Mouse (Mus musculus): ENCODE measurements at regions not wholly inside any gene's neighbourhood (a gene's known extent, or its start where the extent isn't known, plus 50 kb on each side); places are given as distances from the start of the nearest gene placed in this dataset.

DNA sequence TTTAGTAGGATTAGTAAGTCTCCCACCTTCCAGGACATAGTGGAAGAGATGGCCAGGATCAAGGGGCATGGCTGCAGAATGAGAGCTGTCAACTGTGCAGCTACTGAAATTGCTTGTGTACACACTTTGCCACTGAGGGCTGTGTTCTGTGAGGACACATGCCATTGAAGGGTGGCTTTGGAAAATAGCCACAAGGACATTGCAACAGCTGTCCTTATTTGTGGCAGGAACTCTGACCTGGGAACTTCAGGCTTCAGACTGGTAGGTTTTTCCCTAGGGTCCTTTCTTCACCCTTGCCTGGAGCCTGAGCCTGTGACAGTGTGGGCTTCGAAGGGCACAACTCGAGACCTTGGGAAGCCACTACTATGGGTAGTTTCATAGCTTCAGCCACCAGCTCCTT lies 64.2 kb upstream of the Ywhaq start:
- DNase-seq (ENCODE audit: low spot score in 2 of 2), result no peak

DNA sequence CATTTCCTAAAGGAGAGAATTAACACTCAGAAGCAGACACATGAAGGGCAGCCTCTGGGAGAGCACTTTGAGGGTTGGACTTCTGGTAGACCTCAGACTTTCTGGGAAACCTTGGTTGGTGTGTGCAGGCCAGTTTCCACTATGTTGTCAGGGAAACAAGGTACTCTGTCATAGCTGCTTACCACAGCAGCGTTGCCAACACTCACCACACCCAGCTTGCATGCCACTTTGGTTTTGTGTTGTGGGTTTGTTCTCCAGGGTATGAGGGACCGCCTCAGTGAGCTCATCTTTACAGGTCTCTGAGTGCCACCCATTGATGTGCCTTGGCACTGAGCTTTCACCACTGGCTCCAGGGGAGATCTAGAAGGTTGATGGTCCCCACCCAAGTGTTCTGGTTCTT lies 62.8 kb upstream of the Ywhaq start:
- DNase-seq (ENCODE audit: low spot score in 2 of 2), result no peak

DNA sequence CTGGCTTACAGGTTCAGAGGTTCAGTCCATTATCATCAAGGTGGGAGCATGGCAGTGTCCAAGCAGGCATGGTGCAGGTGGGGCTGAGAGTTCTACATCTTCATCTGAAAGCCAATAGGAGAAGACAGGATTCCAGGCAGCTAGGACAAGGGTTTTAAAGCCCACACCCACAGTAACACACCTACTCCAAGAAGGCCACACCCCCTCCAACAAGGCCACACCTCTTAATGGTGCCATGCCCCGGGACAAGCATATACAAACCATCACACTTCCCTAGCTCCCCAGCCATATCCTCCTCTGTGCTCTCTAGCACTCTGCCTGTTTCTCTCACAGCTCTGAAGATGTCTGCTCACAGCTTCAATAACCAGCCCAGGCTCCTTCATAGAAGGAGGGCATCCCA lies 61.8 kb upstream of the Ywhaq start:
- DNase-seq (ENCODE audit: low spot score in 2 of 2), result no peak

DNA sequence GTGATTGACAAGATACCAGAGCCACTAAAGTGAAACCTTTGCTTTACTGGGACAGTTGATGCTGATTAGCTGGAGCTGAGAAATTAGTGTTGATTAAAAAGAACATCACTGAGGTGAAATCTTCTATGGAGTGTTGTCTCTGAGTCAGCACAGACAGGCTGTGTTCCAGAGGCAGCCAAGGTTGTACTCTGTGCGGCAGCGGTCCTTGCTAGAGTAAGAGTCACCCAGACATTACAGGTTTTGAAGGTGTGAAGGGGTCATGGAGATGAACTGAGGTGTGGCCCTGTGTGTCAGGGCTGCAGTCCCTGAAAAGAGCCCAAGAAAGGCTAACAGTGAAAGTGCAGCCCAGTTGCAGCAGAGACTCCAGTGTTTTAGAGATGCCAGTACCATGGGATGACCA lies 59.1 kb upstream of the Ywhaq start:
- DNase-seq (ENCODE audit: low spot score in 2 of 2), result no peak

DNA sequence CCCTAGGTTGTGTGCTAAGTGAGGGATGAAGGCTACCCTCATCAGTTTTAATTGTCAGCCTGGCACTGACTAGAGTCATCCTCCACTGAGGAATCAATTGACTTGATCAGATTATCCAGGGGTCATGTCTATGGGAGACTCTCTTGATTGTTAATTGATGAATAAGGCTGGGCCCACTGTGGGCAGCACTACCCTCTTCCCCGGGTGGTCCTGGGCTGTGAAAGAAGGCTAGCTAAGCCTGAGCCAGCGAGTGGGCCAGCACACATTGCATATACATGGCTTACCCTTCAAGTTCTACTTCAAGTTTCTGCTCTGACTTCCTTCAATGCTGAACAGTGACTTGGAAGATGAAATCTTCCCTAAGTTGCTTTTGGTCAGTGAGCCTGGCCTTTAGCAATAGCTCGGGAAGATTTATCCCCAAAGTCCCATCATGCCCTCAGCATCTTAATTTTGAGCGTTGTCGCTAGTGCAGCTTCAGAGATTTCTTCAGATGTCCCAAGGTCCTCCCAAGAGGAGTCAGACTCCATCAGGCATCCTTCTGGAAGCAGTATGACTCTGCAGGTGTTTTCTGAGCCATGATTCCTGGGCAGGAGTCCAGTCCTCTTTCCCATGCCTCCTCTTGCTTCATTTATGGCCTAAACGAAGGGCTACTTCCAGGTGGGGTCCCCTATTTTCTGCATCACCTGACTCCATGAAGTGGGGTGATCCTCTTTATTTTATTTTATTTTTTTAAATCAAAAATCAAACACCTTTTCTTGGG lies 55.7 kb upstream of the Ywhaq start:
- no peak for DNase-seq (ENCODE audit: low spot score in 2 of 2)

DNA sequence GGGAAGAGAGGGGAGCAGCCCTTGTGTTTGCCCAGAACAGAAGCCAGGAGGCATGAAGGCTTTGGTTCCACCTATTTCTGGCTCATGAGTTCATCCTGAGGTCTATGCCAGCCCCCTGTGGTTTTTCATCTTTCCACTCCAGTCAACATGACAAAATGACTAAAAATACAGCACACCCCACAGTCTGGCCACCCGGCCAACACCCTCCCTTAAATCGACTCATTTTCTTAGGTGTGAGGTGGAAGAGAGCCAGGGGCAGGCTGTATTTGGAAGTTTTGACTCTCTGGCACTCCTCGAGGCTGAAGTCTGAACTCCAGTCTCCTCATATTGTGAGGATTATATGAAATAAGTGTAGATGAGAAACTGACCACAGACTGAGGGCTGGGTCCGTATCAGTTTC lies 55.0 kb upstream of the Ywhaq start:
- peak; percentile 76 to 86 for DNase-seq (ENCODE audit: low spot score in 2 of 2)

DNA sequence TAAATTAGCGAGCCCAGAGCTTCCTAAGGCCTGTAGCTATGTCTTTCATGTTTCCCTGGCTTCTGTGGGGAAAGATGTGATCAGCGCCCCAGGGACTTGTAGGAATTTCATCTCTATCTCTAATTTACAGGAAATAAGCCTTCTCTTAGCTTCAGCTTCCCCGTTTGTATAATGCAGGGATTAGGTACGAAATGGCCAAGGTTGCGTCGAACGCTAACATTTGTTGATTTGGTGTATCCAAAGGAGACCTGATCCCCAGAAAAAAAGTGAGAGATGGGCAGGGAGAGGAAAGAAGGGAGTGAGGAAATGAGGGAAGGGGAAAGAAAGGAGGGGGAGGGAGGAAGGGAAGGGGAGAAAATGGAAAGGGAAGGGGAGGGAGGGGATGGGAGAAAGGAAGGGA lies 54.5 kb upstream of the Ywhaq start:
- no peak for DNase-seq (ENCODE audit: low spot score in 2 of 2)

DNA sequence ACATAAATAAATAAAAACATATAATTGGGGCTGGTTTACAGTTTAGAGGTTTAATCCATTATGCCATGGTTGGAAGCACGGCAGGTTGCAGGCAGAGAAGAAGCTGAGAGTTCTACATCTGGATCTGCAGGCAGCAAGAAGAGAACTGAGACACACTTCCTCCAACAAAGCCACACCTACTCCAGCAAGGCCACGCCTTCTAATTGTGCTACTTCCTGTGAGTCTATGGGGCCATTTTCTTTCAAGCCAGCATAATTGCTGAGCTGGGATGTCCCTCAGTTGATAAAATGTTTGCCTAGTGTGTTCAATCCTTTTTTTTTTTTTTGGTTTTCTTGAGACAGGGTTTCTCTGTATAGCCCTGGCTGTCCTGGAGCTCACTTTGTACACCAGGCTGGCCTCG lies 52.8 kb upstream of the Ywhaq start:
- DNase-seq (ENCODE audit: low spot score in 2 of 2), result no peak
